Mouse (Mus musculus) CH12.LX (cell line): ENCODE measurements around the gene Efcab3.

Source experiments
- IRF4 ChIP-seq: IDR thresholded peaks from 2 replicates; pipeline ENCODE4 v1.6.1; 2014; ENCODE audit warnings: low read depth, mild to moderate bottlenecking, inconsistent platforms, low read length, improper control_type of control experiment
- JUND ChIP-seq: conservative IDR thresholded peaks from 2 replicates; pipeline ENCODE4 v1.6.1; 2011; ENCODE audit warnings: low read depth, low read length, improper control_type of control experiment
- TCF12 ChIP-seq: IDR thresholded peaks from 2 replicates; pipeline ENCODE4 v1.6.1; 2014; ENCODE audit warnings: low read depth, mild to moderate bottlenecking, inconsistent platforms, low read length, improper control_type of control experiment

- TF ChIP-seq IRF4 (no peak), JUND (no peak), TCF12 (no peak)
These were observed 101.4 kb downstream of the Efcab3 start for GRCm38 (mm10) chr11:105164516-105165510.
